Mouse (Mus musculus) CH12.LX (cell line): ENCODE data around the gene Slc25a10. TPM values are rescaled to one million over a fixed set of nuclear protein-coding genes. Genes with fewer than 3 reads are reported as not detected.

Experiments
- DNase-seq: peaks from one replicate; pipeline ENCODE4 v3.0.0-alpha.2; 2013; ENCODE audit errors: extremely low read depth
- H3K27ac ChIP-seq: 2 replicates; pipeline ENCODE4 v1.5.1; 2012; ENCODE audit warnings: low read depth, mild to moderate bottlenecking, control low read depth, moderate library complexity; ENCODE audit not compliant: insufficient read depth
- H3K27me3 ChIP-seq: replicated peaks from 2 replicates; pipeline ENCODE3; 2012; ENCODE audit warnings: inconsistent platforms
- H3K36me3 ChIP-seq, 2 experiments: replicated peaks in 1 of 2; 2 replicates each; pipeline versions ENCODE3 to v1.6.1; 2012; ENCODE audit warnings: inconsistent platforms in 1 of 2, low read length in 1 of 2, mild to moderate bottlenecking in 1 of 2, mixed read lengths in 1 of 2, moderate library complexity in 1 of 2; ENCODE audit not compliant: control insufficient read depth in 1 of 2, insufficient read depth in 1 of 2
- H3K4me1 ChIP-seq, 2 experiments: 2 replicates each; pipeline ENCODE4 v1.6.1; 2012; ENCODE audit warnings: inconsistent platforms in 1 of 2, moderate library complexity in 1 of 2; ENCODE audit not compliant: insufficient read depth in 2 of 2, control insufficient read depth in 1 of 2
- H3K4me2 ChIP-seq: 2 replicates; pipeline ENCODE4 v1.6.1; 2012; ENCODE audit warnings: low read depth, mild to moderate bottlenecking, control low read depth; ENCODE audit not compliant: poor library complexity, insufficient read depth, severe bottlenecking
- H3K4me3 ChIP-seq, 3 experiments: fragments of 150-350 bp in 1 of 3; sonication (generic) in 1 of 3; replicated peaks in 1 of 3; 2 replicates each; pipeline versions ENCODE3 to v1.5.1; 2011 to 2012; ENCODE audit warnings: low read depth in 2 of 3, low read length in 2 of 3, mild to moderate bottlenecking in 2 of 3, moderate library complexity in 2 of 3, control low read depth in 1 of 3, improper control_type of control experiment in 1 of 3, inconsistent platforms in 1 of 3, mixed read lengths in 1 of 3; ENCODE audit not compliant: poor library complexity in 1 of 3
- H3K79me2 ChIP-seq: replicated peaks from 2 replicates; pipeline ENCODE4 v1.6.1; 2012; ENCODE audit warnings: mild to moderate bottlenecking, moderate library complexity; ENCODE audit not compliant: control insufficient read depth, poor library complexity, insufficient read depth, severe bottlenecking; ENCODE audit errors: extremely low read depth
- H3K9ac ChIP-seq: 2 replicates; pipeline ENCODE4 v1.6.1; 2012; ENCODE audit warnings: low read depth, mild to moderate bottlenecking, control low read depth, moderate library complexity; ENCODE audit not compliant: insufficient read depth
- H3K9me3 ChIP-seq: replicated peaks from 2 replicates; pipeline ENCODE3; 2012; ENCODE audit warnings: low read length, inconsistent platforms, mixed read lengths
- BHLHE40 ChIP-seq: IDR thresholded peaks from 2 replicates; pipeline ENCODE4 v1.6.1; 2011; ENCODE audit warnings: mild to moderate bottlenecking, low read depth, low read length, improper control_type of control experiment
- CHD1 ChIP-seq: IDR thresholded peaks from 2 replicates; pipeline ENCODE4 v1.6.1; 2012; ENCODE audit warnings: low read depth, low read length, improper control_type of control experiment, inconsistent platforms
- CHD2 ChIP-seq: IDR thresholded peaks from 2 replicates; pipeline ENCODE4 v1.6.1; 2011; ENCODE audit warnings: low read length, improper control_type of control experiment
- CTCF ChIP-seq, 2 experiments: IDR thresholded peaks in 1 of 2; conservative IDR thresholded peaks in 1 of 2; 2 replicates each; pipeline ENCODE4 v1.5.1; 2011 to 2012; ENCODE audit warnings: low read depth in 2 of 2, low read length in 2 of 2, improper control_type of control experiment in 1 of 2, inconsistent platforms in 1 of 2, mild to moderate bottlenecking in 1 of 2, moderate library complexity in 1 of 2
- E2F4 ChIP-seq: IDR thresholded peaks from 2 replicates; pipeline ENCODE4 v1.6.1; 2011; ENCODE audit warnings: low read depth, low read length, improper control_type of control experiment; ENCODE audit not compliant: insufficient replicate concordance
- ELF1 ChIP-seq: IDR thresholded peaks from 2 replicates; pipeline ENCODE4 v1.6.1; 2014; ENCODE audit warnings: low read depth, mild to moderate bottlenecking, inconsistent platforms, low read length, improper control_type of control experiment
- EP300 ChIP-seq: IDR thresholded peaks from 2 replicates; pipeline ENCODE4 v1.6.1; 2011; ENCODE audit warnings: low read length, improper control_type of control experiment
- HCFC1 ChIP-seq: IDR thresholded peaks from 2 replicates; pipeline ENCODE4 v1.6.1; 2012; ENCODE audit warnings: low read depth, mild to moderate bottlenecking, inconsistent platforms, low read length, improper control_type of control experiment
- IRF4 ChIP-seq: IDR thresholded peaks from 2 replicates; pipeline ENCODE4 v1.6.1; 2014; ENCODE audit warnings: low read depth, mild to moderate bottlenecking, inconsistent platforms, low read length, improper control_type of control experiment
- JUND ChIP-seq: conservative IDR thresholded peaks from 2 replicates; pipeline ENCODE4 v1.6.1; 2011; ENCODE audit warnings: low read depth, low read length, improper control_type of control experiment
- MAFK ChIP-seq: IDR thresholded peaks from 2 replicates; pipeline ENCODE4 v1.6.1; 2011; ENCODE audit warnings: low read length, improper control_type of control experiment; ENCODE audit not compliant: insufficient replicate concordance
- MAX ChIP-seq: IDR thresholded peaks from 2 replicates; pipeline ENCODE4 v1.6.1; 2011; ENCODE audit warnings: low read length, improper control_type of control experiment
- MAZ ChIP-seq: IDR thresholded peaks from 2 replicates; pipeline ENCODE4 v1.6.1; 2012; ENCODE audit warnings: low read depth, mild to moderate bottlenecking, inconsistent platforms, low read length, improper control_type of control experiment, moderate library complexity
- MEF2A ChIP-seq: IDR thresholded peaks from 2 replicates; pipeline ENCODE4 v1.6.1; 2014; ENCODE audit warnings: low read depth, mild to moderate bottlenecking, inconsistent platforms, low read length, improper control_type of control experiment, borderline replicate concordance
- MXI1 ChIP-seq: IDR thresholded peaks from 2 replicates; pipeline ENCODE4 v1.6.1; 2011; ENCODE audit warnings: mild to moderate bottlenecking, low read depth, low read length, improper control_type of control experiment
- NELFE ChIP-seq: IDR thresholded peaks from 2 replicates; pipeline ENCODE4 v1.6.1; 2011; ENCODE audit warnings: low read depth, low read length, improper control_type of control experiment
- NRF1 ChIP-seq: IDR thresholded peaks from 2 replicates; pipeline ENCODE4 v1.6.1; 2014; ENCODE audit warnings: low read depth, mild to moderate bottlenecking, inconsistent platforms, low read length, improper control_type of control experiment, moderate library complexity
- POLR2A ChIP-seq: IDR thresholded peaks from 2 replicates; pipeline ENCODE4 v1.6.1; 2011; ENCODE audit warnings: low read depth, mild to moderate bottlenecking, improper control_type of control experiment, low read length
- RAD21 ChIP-seq: IDR thresholded peaks from 2 replicates; pipeline ENCODE4 v1.6.1; 2011; ENCODE audit warnings: low read depth, mild to moderate bottlenecking, low read length, improper control_type of control experiment, moderate library complexity
- RCOR1 ChIP-seq: conservative IDR thresholded peaks from 2 replicates; pipeline ENCODE4 v1.6.1; 2012; ENCODE audit warnings: low read depth, mild to moderate bottlenecking, inconsistent platforms, low read length, improper control_type of control experiment
- SIN3A ChIP-seq: IDR thresholded peaks from 2 replicates; pipeline ENCODE4 v1.6.1; 2012; ENCODE audit warnings: low read length, improper control_type of control experiment, inconsistent platforms
- SMC3 ChIP-seq: IDR thresholded peaks from 2 replicates; pipeline ENCODE4 v1.6.1; 2011; ENCODE audit warnings: low read depth, low read length, improper control_type of control experiment
- TBP ChIP-seq: conservative IDR thresholded peaks from 2 replicates; pipeline ENCODE4 v1.6.1; 2011; ENCODE audit warnings: low read depth, low read length, improper control_type of control experiment
- TCF12 ChIP-seq: IDR thresholded peaks from 2 replicates; pipeline ENCODE4 v1.6.1; 2014; ENCODE audit warnings: low read depth, mild to moderate bottlenecking, inconsistent platforms, low read length, improper control_type of control experiment
- USF1 ChIP-seq: IDR thresholded peaks from 2 replicates; pipeline ENCODE4 v1.6.1; 2014; ENCODE audit warnings: low read depth, mild to moderate bottlenecking, inconsistent platforms, low read length, improper control_type of control experiment
- ZC3H11A ChIP-seq: IDR thresholded peaks from 2 replicates; pipeline ENCODE4 v1.6.1; 2012; ENCODE audit warnings: low read depth, mild to moderate bottlenecking, inconsistent platforms, low read length, improper control_type of control experiment
- ZMIZ1 ChIP-seq: IDR thresholded peaks from 2 replicates; pipeline ENCODE4 v1.6.1; 2012; ENCODE audit warnings: low read depth, mild to moderate bottlenecking, inconsistent platforms, low read length, improper control_type of control experiment
- dilution Hi-C: fragments of 300-500 bp; cut with MboI; formaldehyde crosslinking; loops from 2 replicates; pipeline ENCODE4 v1.14.3; 2020; ENCODE audit warnings: low sequenced_read_pairs; ENCODE audit not compliant: extremely low pct_unique_long_range_greater_than_20kb, extremely low pct_ligation_motif_present
- in situ Hi-C: fragments of 300-500 bp; cut with MboI; formaldehyde crosslinking; loops from 3 replicates; pipeline ENCODE4 v1.14.3; 2019; ENCODE audit warnings: low sequenced_read_pairs, low pct_ligation_motif_present, low pct_unique_long_range_greater_than_20kb, mixed read lengths
- polyA plus RNA-seq: library from polyadenylated mRNA; unstranded; fragments of >175 nt; gene quantifications from 2 replicates; pipeline ENCODE4 v1.2.1, GENCODE M21; 2012; ENCODE audit warnings: low read depth; ENCODE audit not compliant: insufficient read length
- total RNA-seq, 2 experiments: library from RNA; depleted of rRNA; stranded (reverse); fragments of 300-350 nt in 1 of 2; fragments of >200 nt in 1 of 2; gene quantifications; 2 replicates each; pipeline ENCODE4 v1.2.3; 2012 to 2014

The Slc25a10 gene
- total and polyA plus RNA-seq, 3 experiments, result 32.9 to 45.9 (median 34.6) TPM

DNA sequence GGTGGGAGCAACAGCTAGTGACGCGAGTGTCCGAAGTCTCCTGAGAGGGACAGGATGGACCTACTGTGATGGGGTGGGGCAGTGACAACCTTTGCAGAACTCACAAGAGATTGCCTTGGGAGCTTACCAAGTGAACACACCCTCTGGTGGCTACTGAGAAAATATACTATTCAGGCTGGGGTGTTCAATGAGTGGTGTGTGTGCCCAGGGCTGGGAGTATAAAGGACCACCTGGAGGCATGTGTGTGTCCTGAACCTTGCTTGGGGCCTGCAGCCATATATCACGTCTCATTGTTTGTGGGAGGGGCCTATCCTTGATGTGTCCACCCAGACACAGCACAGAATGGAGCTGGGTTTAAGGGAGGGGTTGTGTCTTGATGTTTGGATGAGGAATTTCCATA lies 3.1 kb upstream of the Slc25a10 start:
- in situ Hi-C loops, result loop anchor here (5.0 kb wide), 1 partner anchor 74 kb away; no protein-coding TSS in a partner anchor
- DNase-seq, result no peak
- H3K4me1 ChIP-seq, result peaks cover 21 to 52% of the 10 kb centered on the region in 2 experiments

DNA sequence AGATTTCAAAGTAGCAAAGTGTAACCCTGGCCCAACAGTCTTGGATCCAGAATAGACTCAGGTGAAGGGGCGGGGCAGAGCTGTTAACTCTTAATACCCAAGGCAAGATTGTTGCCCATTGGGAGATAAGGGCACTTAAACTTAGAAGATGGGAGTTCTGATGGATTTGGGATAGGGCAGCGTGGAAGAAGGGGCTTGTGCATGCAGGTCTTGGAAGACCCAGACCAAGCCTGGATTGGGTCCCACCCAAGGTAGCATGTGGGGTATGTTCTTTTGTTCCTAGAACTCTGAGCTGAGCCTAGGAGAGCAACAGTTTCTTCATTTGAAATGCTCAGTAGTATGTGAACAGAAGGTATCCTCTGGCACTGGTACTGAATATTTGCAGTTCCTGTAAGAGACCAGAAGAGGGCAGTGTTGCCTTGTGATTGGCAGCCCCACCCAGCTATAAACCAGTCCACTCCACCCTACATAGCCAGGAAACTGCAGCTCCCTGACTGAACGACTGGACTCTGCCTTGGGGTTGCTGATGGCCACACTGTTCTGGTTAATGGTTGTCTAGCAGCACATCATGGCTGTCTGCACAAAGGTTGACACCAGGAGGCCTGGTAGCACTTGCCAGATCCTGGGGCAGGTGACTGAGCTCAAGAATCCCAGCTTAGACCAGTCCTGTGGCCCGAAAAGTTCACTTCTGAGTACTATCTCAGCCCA lies 2.4 kb upstream of the Slc25a10 start:
- Histone ChIP-seq H3K4me3 (no peak overlapping the region), H3K4me1 (peaks cover 21 to 54% of the 10 kb centered on the region in 2 experiments), H3K27me3 (no peaks in the 10 kb centered on the region), H3K9me3 (no peaks in the 10 kb centered on the region), H3K9ac (no peak overlapping the region), H3K4me2 (no peak overlapping the region), H3K36me3 (peaks cover 37 to 63% of the 10 kb centered on the region in 2 experiments), H3K27ac (no peak overlapping the region), H3K79me2 (peaks cover 29% of the 10 kb centered on the region)
- no peak for TF ChIP-seq E2F4
- no peak; the same call in 1 of the 2 replicates for TF ChIP-seq JUND
- TF ChIP-seq CTCF (conservative IDR thresholded peaks at IDR 0.05 in 1 of 2, IDR thresholded peaks at IDR 0.05 in 1 of 2; ENCODE audit: low read depth in 2 of 2, low read length in 2 of 2), result peak; percentile 94 to 99
- 0 out of 2 replicates have a peak, but pooled peaks have one; percentile 72 for TF ChIP-seq MAZ
- 0 out of 2 replicates have a peak, but pooled peaks have one; percentile 11 for TF ChIP-seq BHLHE40
- TF ChIP-seq NELFE, result no peak; the same call in 1 of the 2 replicates
- peak; percentile 49; the same call in 1 of the 2 replicates for TF ChIP-seq IRF4
- peak; percentile 89 for TF ChIP-seq RAD21
- peak; percentile 39; the same call in 1 of the 2 replicates for TF ChIP-seq ZC3H11A
- TF ChIP-seq MEF2A, result no peak; the same call in 1 of the 2 replicates
- no peak for TF ChIP-seq CHD1
- no peak for TF ChIP-seq EP300
- no peak for TF ChIP-seq TBP
- no peak for TF ChIP-seq NRF1
- no peak for TF ChIP-seq USF1
- 0 out of 2 replicates have a peak, but pooled peaks have one; percentile 13 for TF ChIP-seq TCF12
- 0 out of 2 replicates have a peak, but pooled peaks have one; percentile 31 for TF ChIP-seq HCFC1
- TF ChIP-seq SIN3A, result peak; percentile 66
- TF ChIP-seq MAFK, result no peak
- peak; percentile 8; the same call in 1 of the 2 replicates for TF ChIP-seq ZMIZ1
- TF ChIP-seq MAX, result no peak
- TF ChIP-seq SMC3, result peak; percentile 67
- TF ChIP-seq ELF1, result peak; percentile 53
- TF ChIP-seq MXI1, result no peak
- no peak for TF ChIP-seq RCOR1
- peak; percentile 45; the same call in 1 of the 2 replicates for TF ChIP-seq POLR2A
- in situ Hi-C loops (loop anchor here (5.0 kb wide), 1 partner anchor 73 kb away; no protein-coding TSS in a partner anchor), dilution Hi-C loops (no loop called here)
- DNase-seq, result peak; percentile 91

More for the DNA sequence above, 3.1 kb upstream of the Slc25a10 start:
- H3K9me3 ChIP-seq, result no peaks in the 10 kb centered on the region
- H3K36me3 ChIP-seq, result peaks cover 39 to 59% of the 10 kb centered on the region in 2 experiments
- no peaks in the 10 kb centered on the region for H3K27me3 ChIP-seq
- H3K79me2 ChIP-seq, result peaks cover 29% of the 10 kb centered on the region
- dilution Hi-C loops, result no loop called here
- no peak overlapping the region for H3K27ac ChIP-seq
- H3K9ac ChIP-seq, result no peak overlapping the region
- no peak overlapping the region for H3K4me3 ChIP-seq
- H3K4me2 ChIP-seq, result no peak overlapping the region
- peak in 1 of 2 experiments; percentile 41; a peak in 2 of 4 replicates for TF ChIP-seq CTCF (conservative IDR thresholded peaks at IDR 0.05 in 1 of 2, IDR thresholded peaks at IDR 0.05 in 1 of 2; ENCODE audit: low read depth in 2 of 2, low read length in 2 of 2)
- no peak for TF ChIP-seq ELF1
- no peak for TF ChIP-seq POLR2A
- no peak for TF ChIP-seq EP300
- TF ChIP-seq CHD2, result no peak
- no peak for TF ChIP-seq BHLHE40
